Mouse (Mus musculus) cerebellum, adult 11 months (tissue): ENCODE measurements around the gene Cacul1.
"Not testable (repeated sequence)": the region's sequence is repeated elsewhere in the genome, so short reads cannot be mapped to it uniquely, and the experiment has no call there.

Experiments used
- DNase-seq: peaks from one replicate; pipeline ENCODE4 v3.0.0; 2022

The Cacul1 gene

DNA sequence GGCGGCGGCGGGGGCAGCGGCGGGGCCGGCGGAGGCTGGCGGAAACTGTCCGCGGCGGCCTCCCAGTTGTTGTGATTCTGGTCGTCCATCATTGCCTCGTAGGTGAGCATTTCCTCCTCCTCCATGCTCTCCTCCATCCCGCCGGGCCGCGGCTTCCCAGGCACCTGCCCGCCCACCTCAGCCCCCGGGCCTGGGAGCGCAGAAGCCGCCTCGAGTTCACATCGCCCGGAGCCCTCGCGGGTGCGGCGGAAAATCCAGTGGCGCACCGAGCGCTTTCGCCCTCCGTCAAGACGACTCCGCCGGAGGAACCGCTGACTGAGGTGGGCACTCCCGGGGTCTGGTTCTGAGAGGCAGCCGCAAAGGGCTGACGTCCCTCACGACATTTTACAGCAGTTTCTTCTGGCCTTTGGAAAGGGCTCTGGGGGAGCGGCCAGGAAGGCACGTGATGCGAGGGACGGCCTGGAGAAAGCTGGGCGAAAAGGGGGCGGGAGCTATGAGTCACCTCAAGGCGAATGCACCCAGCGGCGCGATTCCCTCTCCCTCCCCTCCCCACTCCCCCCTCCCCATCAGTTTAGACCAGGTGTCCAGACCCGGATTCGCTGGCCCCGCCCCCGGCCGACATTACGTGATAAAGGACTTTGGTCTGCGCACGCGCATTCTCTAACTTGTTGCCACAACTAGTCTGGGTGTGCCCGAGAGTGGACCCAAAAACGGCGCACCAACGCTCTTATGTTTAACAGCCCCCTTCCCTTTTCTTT, at the start of gene Cacul1:
Gene Cacul1, minus strand, starts transcription at position 444 of the 758 bp plus-strand sequence.
- peak; percentile 95 for DNase-seq

DNA sequence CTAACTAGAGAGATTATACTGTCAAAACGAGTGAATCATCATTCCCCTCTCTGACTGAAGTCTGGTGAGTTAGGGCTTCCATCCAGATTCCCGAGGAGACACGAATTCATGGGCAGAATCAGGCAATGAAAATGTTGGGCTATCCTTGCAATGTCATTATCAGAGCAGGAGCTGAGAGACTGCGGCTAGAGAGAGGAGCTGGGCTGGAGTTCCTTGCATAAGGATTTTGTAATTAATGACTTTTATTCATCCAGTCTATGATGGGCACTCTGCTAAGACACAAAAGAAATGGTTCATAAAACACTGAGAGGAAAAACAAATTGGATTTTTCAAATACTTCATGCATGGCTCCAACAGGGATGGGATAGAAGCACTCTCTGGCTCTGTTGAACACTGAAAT, 38.6 kb upstream of the Cacul1 start:
- no peak for DNase-seq

DNA sequence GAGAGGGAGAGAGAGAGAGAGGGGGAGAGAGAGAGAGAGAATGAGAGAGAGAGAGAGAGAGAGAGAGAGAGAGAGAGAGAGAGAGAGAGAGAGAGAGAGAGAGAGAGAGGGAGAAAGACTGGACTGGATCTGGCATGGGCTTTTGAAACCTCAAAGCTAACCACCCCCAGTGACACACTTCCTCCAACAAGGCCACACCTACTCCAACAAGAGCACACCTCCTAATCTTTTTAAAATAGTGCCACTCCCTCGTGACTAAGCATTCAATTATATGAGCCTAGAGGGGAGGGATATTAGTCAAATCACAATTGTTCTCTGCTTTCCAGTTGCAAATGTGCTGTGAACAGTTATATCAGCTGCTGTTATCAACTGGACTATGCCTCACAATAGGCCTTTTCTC, 36.2 kb upstream of the Cacul1 start:
- no peak for DNase-seq

DNA sequence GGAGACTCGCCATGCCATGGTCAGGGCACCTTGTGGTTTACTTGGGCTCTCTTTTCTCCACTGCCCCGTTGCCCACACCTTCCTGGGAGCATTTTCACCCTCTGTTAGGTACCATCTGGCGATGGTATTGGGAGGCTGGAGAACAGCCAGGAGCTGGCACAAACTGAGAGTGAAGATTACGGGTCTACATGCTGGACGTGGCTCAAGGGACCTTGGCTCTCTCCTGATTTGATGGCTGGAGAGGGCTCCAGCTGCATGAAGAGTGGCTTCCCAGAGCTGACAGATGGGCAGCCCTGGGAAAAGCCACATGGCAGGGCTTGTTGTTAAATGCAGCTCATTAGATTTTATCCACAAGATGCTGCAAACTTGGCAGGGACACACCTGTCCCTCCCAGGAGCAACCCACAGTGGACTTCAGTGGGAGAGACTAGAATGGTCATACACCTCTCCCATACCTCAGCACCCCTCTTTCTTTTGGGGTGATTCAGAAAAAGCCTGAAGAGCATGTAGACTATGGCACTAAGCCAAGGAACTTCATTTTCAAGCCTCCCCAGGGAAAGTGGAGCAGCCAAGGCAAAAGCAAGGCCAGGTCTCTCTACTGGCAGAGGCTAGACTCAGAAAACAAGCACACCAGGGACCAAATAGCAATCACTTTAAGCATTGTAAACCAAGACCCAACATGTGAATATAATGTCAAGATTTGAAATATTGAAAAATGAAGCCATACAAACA, 34.8 kb upstream of the Cacul1 start:
- DNase-seq, result peak; percentile 78

DNA sequence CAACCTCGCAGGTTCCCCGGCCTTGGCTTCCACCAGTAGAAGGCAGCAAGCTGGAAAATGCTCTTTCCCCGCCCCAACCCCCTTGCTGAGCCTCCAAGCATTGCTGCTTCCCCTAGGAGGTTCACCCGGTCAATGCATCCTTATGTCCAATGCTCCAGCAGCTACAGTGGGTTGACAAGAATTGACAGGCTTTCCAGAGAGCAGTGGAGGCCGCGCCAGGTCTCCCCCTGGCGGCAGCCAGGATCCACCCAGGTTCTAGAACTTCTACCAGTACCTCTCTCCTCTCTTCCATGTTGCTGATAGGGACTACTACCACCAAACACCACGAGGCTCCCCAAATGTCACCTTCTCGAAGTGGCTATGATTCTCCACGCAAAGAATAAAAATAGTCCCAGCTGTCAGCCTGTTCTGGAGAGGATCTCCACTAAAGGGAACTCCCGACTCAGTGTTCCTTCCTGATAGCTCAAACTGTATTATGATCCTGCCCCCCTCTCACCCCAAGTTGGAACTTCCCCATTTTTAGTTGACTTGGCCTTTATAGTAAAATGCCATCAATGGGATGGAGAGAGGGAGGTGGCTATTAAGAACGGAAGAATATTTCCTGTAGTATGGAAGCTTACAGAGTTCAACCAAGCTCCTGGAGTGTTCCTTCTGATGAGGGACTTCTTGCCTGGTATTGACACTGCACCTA, 30.8 kb upstream of the Cacul1 start:
- no peak for DNase-seq

DNA sequence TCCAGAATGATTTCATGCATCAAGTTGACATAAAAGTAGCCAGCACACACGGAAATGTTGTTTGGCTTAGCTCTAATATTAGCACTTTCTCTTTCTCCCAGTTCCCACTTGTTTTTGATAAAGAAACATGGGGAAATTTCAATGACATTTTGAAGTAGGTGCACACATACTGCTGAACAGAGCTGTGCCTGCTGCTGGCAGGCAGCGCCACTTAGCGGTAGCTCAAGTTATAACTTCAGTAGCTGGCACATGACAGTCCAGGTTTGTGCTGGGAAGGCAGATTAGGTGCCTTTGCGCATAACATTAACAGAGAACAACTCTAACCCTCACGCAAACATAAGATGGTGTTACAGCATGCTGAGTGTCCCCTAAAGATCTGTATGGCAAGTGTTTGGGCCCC, 27.9 kb upstream of the Cacul1 start:
- no peak for DNase-seq

DNA sequence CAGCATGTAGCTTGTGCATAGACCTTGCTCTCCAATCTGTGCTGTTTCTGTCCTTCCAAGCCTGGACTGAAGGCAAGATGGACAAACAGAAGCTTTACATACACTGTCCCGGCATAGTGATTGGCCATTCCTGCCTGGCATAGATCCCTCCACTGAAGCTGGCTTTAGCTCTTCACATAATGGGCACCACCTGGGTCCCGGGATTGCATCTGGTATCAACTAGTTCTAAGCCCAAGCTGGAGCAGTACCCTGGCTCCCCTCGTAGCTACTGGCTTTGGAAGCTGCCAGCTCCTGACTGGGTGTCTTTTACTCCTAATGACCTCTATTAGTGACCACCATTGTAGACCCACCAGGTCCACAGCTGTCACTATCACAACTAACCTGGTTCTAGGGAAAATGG, 22.8 kb upstream of the Cacul1 start:
- DNase-seq, result no peak

DNA sequence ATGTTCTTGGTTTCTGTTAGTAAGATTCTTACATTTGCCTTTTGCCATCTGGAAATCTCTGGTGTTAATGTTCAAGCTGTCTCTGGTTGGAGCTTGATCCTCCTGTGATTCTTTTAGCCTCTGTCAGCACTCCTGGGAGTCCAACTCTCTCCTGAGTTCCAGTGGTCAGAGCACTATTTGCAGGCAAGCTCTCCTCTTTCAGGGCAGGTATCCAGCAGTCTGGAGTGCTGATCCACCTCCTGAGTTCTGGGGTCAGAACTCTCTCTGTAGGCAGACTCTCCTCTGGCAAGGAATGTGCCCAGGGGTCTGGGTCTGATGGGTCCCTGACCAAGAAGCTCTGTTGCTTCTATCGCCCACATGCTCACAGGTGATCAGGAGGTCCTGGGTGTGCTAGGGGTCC, 21.2 kb upstream of the Cacul1 start:
- DNase-seq, result not testable (repeated sequence)

DNA sequence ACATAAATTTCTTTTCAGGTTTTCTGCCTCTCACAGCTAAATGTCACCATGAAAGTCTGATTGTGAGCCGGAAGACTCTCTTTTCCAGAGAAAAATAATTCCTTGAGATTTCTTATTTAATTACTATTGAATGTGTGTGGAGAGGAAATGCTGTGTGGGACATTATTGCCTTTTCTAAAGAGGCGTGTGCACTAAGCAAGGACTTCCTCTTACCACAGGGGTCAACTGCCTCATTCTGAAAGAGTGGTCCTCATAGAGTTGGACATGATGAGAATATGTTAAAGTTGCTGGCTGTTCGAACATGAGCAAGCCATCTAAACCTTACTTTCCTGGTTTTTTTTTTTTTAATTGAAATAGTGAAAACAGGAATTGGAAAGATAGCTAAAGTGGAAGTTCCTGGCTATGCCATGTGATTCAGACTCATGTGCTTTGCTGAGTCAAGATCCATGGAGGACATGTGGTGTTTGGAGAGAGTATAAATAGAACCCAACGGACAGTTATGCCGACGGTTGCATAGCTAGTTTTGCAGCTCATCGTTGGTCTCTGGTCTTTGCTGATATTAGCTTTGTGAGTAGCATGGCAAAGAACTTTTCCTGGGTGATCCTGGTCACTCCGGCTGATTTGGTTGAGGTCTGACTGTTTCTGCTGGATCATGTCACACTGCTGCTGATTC, 17.3 kb upstream of the Cacul1 start:
- DNase-seq, result no peak

DNA sequence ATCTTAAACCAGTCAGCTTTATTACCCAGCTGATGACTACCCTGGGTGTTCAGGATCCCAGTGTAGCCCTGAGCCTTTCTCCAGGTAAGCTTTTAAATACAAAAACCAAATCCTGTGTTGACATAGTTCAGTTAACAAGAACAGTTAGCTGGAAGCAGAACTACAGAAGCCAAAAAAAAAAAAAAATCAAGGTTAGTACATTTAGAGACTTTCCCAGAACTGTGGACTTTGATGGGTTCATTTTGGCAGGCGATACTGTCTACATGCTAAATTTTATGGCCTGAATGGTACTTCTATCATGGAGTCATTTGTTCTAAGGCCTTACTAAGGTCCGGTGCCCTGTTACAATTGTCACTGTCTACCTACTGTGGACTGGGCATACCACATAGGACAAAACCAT, 8.8 kb upstream of the Cacul1 start:
- DNase-seq, result no peak

DNA sequence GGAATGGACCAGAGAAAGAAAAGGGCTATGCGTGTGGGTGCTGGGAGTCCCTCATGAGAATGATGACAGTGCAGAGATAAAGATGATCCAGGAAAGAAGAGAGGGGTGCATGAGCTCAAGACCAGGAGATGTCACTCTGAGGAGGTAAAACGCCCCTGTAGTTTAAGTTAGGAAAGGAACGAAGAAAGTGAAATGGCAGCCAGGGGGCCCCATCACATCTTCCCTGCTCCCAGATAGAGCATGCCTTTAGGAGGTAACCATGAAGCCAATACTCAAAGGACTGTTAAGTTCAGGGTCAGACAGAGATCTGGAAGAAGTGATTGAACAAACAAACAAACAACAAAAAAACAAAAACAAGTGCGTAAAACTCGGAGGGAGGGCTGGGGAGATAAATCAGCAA, 5.8 kb upstream of the Cacul1 start:
- DNase-seq, result no peak

DNA sequence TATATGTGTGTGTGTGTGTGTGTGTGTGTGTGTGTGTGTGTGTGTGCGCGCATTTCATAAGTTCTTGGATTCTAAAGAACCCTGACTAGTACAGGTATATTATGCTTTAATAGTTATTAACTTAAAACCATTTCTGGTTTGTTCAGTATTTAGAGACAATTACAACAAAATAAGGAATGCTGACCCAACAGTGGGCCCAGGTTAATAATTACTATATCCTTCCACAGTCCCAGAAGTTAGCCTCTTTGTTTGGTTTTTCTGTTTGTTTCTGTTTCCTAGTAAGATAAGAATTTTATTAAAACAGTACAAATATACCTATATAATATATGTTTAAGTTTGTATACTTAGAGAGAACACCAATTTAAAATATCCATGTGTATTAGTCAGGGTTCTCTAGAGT, 2.4 kb upstream of the Cacul1 start:
- no peak for DNase-seq

DNA sequence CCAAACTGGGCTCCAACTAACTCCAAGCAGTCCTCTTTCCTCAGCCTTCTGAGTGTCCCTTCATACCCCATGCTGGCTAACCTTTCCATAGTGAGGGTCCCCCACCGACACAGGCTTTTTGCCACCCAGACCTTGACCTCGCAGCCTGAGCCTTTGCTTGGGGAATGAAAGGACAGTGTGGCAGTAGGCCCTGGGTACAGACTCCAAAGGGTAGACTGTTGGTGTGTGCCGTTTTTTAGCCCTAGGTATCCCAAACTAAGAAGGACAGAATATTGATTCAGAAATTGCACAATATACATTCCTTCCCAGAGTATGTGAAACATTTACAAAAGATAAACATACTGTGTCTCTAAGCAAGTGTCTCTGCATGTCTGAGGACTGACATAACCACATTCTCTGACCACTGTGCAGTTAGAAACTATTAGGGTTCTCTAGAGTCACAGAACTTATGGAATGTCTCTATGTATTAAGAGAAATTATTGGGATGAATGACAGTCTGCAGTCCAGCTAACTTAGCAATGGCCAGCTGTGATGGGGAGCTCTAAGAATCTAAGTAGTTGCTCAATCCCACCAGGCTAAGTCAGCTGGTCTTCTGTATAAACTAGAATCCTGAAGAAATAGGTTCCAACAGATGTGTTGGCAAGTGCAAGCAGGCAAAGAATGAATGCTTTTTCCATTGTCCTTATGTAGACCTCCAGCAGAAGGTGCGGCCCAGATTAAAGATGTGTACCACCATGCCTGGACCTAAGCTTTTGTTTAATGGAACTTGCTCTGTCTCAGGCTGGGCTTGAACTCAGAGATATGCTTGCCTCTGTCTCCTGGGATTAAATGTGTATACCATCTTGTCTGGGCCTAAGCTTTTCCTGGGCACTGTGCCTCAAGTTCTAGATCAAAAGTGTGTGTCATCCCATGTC, 809 bp upstream of the Cacul1 start:
- DNase-seq, result peak; percentile 10

DNA sequence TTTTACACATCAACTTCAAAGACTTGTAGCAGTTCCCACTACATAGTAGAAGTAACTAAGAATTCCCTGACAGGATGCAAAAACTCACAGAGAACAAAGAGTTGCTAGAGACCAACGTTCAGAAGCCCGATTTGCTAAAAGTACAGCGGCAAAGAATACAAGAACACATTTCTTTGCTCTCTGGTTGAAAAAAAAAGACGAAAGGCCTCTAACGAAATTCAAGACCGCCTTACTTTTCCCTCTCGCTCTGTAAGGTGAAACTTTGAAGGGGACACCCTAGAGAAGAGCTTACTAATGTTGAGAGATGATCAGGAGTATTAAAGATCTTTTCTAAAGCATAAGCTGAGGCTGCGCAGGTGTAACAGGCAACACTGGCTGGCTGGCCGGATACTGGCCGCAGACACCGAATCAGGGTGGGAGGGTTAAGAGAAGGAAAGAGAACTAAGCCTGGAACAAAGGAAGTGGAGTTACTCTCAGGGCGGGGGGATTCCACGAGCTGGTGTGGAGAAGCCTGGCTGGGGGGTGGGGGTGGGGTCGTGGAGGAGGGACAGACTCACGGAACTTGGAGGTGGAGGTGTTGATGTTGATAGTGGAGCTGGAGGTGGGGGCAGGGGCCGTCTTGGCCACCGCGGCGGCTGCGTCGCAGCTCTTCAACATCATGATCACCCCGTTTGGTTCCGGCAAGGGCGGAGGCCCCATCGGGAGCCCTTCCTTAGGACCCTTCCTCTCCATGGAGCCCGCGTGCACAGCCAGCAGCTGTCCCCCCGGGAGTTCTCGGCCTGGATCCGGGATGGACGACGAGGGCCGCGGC, 849 bp downstream of the Cacul1 start:
- peak; percentile 51 for DNase-seq

DNA sequence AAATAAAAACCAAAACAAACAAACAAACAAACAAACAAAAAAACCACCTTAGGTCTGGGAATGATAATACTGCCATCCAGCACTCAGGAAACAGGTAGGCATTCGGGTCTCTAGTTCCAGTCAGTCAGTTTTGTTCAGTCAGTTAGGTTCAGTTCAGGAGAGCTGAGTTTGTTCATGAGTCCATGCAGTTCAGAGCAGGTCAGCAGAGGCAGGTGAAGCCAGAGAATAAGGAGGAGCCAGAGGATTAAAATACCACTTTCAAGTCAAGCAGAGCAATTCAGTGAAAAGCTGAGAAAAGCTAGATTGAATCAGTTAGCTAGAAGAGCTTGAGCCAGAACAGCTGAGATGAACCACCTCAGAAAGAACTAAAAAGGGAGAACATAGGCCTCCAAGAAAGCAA, 4.1 kb downstream of the Cacul1 start:
- DNase-seq, result no peak

DNA sequence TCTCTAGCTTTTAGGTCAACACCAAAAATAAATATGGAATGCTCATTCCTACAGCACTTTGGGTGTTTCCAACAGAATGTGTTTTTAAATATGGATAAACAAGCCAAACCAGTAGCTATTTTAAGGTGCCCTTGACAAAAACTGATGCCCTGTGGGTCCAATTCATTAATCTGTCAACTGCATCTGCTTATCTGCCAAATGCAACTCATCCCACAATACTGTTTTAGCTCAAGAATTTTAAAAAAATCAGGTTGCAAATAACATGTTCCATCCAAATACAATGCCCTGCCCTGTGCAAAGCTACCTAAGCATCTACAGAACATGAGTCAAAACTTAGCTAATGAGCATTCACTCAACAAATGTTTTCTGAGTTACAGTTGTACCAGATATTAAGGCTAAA, 20.3 kb downstream of the Cacul1 start:
- no peak for DNase-seq

DNA sequence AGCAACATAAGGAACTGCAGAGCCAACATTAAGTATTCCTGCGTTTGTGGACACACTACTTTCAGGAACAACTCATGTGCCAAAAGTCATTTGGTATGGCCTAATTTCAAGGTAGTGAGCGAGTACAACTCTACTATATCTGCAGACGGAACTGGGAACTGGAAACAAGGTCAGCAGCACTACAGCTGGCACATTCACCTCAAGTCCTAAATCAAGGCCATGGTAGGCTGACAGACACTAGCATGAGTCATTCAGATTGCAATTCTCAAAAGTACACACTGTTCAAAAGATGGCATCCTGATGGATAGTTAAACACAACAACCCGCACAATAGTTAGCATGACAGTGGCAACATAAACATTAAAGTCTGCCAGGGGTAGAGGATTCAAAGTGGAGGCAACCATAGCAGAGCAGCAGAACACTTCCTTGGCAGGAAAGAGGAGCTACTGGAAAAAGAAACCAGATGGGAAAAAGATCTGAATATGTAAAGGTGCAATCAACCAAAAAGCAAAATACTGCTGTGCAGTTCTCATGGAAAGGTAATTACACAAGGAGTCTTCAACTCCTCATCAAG, 25.9 kb downstream of the Cacul1 start:
- DNase-seq, result no peak

DNA sequence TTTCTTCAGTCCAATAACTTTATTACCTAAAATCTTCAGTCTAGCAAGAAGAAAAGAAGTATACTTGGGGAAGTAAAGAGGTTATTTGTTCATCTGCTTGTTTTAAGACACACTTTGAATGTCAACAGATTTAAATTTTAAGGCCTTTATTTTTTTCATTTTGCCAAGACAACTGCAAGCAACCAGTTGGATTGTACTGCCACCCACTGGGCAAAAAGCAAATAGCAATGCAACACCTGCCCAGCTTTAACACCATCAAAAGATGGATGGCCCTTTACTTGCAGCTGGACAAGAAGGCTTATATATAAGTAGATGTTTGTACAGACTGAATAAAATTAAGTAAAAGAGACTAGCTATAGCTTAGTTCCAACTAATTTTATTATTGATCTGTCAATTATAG, 27.3 kb downstream of the Cacul1 start:
- DNase-seq, result peak; percentile 29

DNA sequence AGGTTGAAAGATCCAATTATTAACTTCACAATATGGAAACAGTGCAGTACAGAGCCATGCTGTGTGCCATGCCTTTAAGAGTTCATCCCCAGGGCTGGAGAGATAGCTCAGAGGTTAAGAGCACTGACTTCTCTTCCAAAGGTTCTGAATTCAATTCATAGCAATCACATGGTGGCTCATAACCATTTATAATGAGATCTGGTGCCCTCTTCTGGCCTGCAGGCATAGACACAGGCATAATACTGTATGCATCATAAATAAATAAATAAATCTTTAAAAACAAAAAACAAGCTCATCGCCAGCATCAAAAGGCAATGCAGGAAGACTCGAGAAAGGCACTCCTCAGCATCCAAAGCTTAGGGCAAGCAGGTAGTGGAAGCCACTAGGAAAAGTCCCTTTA, 37.5 kb downstream of the Cacul1 start:
- no peak for DNase-seq

DNA sequence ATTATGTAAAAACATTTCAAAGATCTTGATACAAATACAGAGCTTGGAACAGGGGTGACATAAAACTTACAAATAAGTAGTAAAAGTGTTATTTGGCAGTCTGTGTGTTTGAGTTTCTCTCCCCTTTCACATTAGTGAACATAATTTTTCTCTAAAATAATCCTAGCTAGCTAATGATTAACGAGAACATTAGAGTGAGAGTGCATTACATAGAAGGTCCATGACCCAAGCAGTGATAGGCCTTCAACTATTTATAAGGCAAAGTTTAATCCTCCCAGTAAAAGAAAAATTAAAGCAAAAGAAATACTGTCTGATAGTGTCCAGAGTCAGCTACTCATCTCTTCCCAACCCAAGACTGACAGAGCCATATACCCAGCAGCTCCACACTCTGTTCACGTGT, 48.9 kb downstream of the Cacul1 start:
- DNase-seq, result no peak

DNA sequence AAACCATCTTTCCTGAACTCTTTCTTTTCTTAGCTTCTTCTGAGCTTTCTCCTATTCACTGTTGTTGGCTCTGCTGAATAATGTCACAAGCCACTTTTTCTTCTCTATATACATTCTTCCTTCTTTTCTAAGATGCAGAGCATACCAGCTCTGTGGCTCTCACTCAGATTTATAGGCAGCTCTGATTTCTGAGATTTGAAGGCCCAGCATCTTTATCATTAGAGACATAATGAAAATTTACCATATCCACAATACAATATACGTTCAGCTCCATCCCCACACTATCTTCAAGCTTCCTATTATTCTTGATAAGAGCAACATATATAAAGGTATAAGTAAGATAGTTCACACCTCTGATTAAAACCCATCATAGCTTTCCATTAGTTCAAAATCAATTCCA, 50.7 kb downstream of the Cacul1 start:
- no peak for DNase-seq
